Mouse (Mus musculus): ENCODE measurements at regions not wholly inside any gene's neighbourhood (a gene's known extent, or its start where the extent isn't known, plus 50 kb on each side); places are given as distances from the start of the nearest gene placed in this dataset.

DNA sequence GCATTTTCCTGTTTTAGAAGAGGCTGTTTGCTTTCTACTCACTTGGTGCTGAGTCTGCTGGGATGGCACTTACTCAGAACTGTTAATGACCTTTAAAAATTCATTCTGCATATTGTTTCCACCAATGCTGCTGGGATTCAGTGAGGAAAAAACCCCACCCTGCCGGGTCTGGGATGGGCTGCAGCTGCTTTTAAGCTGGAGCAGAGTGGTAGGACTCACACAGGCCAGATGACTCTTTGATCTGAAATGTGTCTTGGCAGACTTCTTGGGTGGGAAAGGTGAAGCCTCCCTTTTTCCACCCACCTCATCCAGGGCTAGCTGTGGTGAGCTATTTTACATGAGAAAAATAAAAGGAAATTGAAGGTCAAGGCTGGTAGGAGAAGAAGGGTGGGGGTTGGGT is 56.4 kb upstream of the Ddhd1 start:
- WGBS = 44% methylated on average over 1 of the region's 1 CpGs
- H3K27ac ChIP-seq (ENCODE audit: insufficient read depth, low read depth, low read length) = no peak overlapping the region
- DNase-seq = no peak
- peaks cover 4% of the 10 kb centered on the region; the same call in 1 of the 2 replicates for H3K4me1 ChIP-seq (ENCODE audit: control insufficient read depth, insufficient read depth, low read length)
- TF ChIP-seq POLR2A (IDR thresholded peaks at IDR 0.05; ENCODE audit: low read depth, low read length) = no peak
- TF ChIP-seq CTCF (conservative IDR thresholded peaks at IDR 0.05; ENCODE audit: insufficient read depth, insufficient read length, low read depth, low read length) = no peak
- H3K27me3 ChIP-seq (replicated peaks; ENCODE audit: control insufficient read depth, insufficient read depth, low read length) = peaks cover 2% of the 10 kb centered on the region; the same call in 1 of the 2 replicates
- no peaks in the 10 kb centered on the region for H3K36me3 ChIP-seq (ENCODE audit: control insufficient read depth, insufficient read depth, low read length)
- H3K4me3 ChIP-seq (ENCODE audit: insufficient read depth, low read depth, low read length) = no peak overlapping the region

DNA sequence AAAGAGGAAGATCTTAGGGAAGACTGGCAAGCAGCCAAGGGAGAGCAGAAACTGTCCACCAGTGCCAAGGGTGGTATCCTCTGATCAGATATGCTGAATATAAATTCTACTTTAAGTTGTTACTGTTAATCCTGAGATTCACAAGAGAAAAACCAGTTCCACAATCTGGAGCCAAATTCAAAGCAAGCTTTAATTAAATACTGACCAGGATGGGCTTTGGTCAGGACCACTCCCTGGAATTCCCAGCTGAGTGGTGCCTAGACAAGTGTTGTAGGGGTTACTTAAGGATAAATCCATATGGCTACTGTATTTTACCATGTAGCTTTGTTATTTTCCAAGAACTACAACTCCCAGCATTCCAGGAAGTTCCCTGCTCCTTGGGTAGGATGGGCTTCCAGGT is 56.8 kb upstream of the Ddhd1 start:
- peaks cover 4% of the 10 kb centered on the region; the same call in 1 of the 2 replicates for H3K4me1 ChIP-seq (ENCODE audit: control insufficient read depth, insufficient read depth, low read length)
- no peaks in the 10 kb centered on the region for H3K36me3 ChIP-seq (ENCODE audit: control insufficient read depth, insufficient read depth, low read length)
- peaks cover 2% of the 10 kb centered on the region; the same call in 1 of the 2 replicates for H3K27me3 ChIP-seq (replicated peaks; ENCODE audit: control insufficient read depth, insufficient read depth, low read length)
- TF ChIP-seq CTCF (conservative IDR thresholded peaks at IDR 0.05; ENCODE audit: insufficient read depth, insufficient read length, low read depth, low read length) (no peak), POLR2A (IDR thresholded peaks at IDR 0.05; ENCODE audit: low read depth, low read length) (no peak)
- H3K27ac ChIP-seq (ENCODE audit: insufficient read depth, low read depth, low read length) = no peak overlapping the region
- no peak for DNase-seq
- no peak overlapping the region for H3K4me3 ChIP-seq (ENCODE audit: insufficient read depth, low read depth, low read length)

DNA sequence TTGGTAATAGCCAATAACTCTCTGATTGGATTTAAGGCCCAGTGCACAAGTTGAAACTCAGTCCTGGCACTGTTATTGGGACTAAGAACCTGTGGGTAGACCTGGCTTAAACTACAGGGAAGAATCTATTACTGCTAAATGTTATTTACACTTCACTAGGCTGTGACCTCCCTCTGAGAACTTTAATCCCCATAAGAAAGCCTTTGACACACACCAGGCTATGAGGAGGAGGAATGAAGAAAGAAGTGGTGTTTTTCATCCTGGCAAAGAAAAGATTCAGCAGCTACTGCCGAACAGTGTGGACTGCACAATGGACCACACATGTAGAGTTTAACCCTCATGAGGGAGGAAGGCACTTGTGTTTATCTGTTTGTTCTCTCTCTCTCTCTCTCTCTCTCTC is 58.2 kb upstream of the Ddhd1 start:
- Histone ChIP-seq H3K4me3 (ENCODE audit: insufficient read depth, low read depth, low read length) (no peak overlapping the region), H3K4me1 (ENCODE audit: control insufficient read depth, insufficient read depth, low read length) (peaks cover 4% of the 10 kb centered on the region; the same call in 1 of the 2 replicates), H3K27me3 (replicated peaks; ENCODE audit: control insufficient read depth, insufficient read depth, low read length) (peaks cover 2% of the 10 kb centered on the region; the same call in 1 of the 2 replicates), H3K27ac (ENCODE audit: insufficient read depth, low read depth, low read length) (no peak overlapping the region), H3K36me3 (ENCODE audit: control insufficient read depth, insufficient read depth, low read length) (no peaks in the 10 kb centered on the region)
- 42% methylated on average over 1 of the region's 1 CpGs for WGBS
- TF ChIP-seq CTCF (conservative IDR thresholded peaks at IDR 0.05; ENCODE audit: insufficient read depth, insufficient read length, low read depth, low read length) = no peak
- no peak for DNase-seq

DNA sequence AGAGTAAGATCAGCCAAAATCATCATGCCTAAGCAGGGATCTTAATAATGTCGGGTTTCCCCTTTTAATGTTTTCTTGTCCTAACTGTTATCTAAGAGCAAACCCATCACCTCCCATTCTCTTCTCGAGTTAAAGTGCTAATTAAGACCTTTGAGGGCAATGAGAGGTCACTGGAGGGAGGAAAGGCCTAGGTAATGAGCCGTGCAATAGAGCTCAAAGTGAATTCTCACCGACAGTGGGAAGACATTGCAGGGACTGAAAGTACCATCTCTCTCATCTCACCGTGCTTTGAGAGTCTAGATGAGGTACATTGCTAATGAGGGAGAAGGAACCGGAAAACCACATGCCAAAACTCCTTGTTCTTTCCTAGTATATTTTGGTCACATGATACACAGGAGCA is 64.9 kb upstream of the Ddhd1 start:
- Histone ChIP-seq H3K4me1 (ENCODE audit: control insufficient read depth, insufficient read depth, low read length) (peaks cover 4% of the 10 kb centered on the region; the same call in 1 of the 2 replicates), H3K4me3 (ENCODE audit: insufficient read depth, low read depth, low read length) (no peak overlapping the region), H3K27ac (ENCODE audit: insufficient read depth, low read depth, low read length) (no peak overlapping the region), H3K27me3 (replicated peaks; ENCODE audit: control insufficient read depth, insufficient read depth, low read length) (no peaks in the 10 kb centered on the region; the same call in 1 of the 2 replicates), H3K36me3 (ENCODE audit: control insufficient read depth, insufficient read depth, low read length) (no peaks in the 10 kb centered on the region)
- no peak for DNase-seq
- 17% methylated on average over 6 of the region's 6 CpGs for WGBS
- TF ChIP-seq CTCF (conservative IDR thresholded peaks at IDR 0.05; ENCODE audit: insufficient read depth, insufficient read length, low read depth, low read length) (no peak), POLR2A (IDR thresholded peaks at IDR 0.05; ENCODE audit: low read depth, low read length) (no peak)

DNA sequence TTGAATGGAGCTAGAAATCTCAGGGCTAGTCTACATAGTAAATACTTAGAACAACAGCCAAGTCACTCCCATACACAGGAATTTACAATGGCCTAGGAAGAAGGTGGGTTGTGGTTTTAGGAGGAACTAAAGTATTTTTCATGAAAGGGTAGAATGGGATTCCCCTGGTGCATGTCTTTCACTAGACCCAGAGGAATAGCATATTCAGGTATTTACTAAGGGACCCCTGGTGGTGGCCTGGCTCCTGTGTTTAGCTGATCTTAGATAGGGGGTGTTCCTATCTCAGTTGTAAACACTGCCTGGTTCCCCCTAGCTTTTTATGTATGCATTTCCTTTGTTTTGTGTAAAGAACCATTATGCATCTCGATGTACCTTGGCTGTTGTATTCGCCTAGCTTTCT is 66.4 kb upstream of the Ddhd1 start:
- 95% methylated on average over 2 of the region's 2 CpGs for WGBS
- H3K36me3 ChIP-seq (ENCODE audit: control insufficient read depth, insufficient read depth, low read length) = no peaks in the 10 kb centered on the region
- H3K27me3 ChIP-seq (replicated peaks; ENCODE audit: control insufficient read depth, insufficient read depth, low read length) = no peaks in the 10 kb centered on the region
- H3K4me1 ChIP-seq (ENCODE audit: control insufficient read depth, insufficient read depth, low read length) = no peaks in the 10 kb centered on the region
- no peak for TF ChIP-seq CTCF (conservative IDR thresholded peaks at IDR 0.05; ENCODE audit: insufficient read depth, insufficient read length, low read depth, low read length)
- no peak for TF ChIP-seq POLR2A (IDR thresholded peaks at IDR 0.05; ENCODE audit: low read depth, low read length)
- H3K4me3 ChIP-seq (ENCODE audit: insufficient read depth, low read depth, low read length) = no peak overlapping the region
- no peak overlapping the region for H3K27ac ChIP-seq (ENCODE audit: insufficient read depth, low read depth, low read length)
- no peak for DNase-seq

DNA sequence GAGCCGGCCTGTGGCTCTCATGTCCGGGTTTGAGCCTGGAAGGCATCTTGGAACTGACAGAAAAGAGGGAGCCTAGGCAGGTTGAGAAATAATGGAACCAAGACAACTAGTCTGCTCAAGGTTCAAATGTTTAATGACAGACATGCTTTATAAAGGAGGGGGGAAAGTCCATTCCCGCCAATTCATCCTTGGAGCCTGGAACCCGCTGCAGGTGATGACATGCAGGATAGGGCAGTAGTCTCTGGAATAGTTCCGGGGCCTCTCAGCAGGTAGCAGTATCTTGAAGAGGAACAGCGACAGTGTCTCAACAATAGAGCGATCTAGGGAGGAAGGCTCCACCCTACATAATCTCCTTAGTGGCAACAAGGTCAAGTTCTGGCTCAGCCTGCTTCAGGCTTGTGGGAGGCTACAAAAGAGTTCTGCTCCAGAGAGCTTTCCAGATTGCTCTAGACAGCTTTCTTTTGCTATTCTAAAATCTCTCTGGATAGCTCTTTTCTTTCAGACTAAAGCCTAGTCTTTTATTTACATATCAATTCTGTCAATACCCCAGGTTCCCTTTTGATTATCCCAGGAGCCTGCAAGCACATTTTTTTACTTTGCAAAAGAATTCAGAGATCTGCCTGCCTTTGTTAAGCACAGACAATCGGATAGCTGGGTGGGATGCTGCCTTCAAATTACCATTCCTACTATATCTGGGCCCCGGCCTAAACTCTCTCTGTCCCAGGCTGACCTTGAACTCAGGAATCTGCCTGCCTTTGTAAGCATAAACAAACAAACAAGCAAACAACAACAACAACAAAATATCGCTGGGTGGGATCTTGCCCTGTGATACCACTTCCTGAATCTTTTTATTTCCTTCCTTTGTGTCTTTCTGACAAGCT is 76.8 kb upstream of the Ddhd1 start:
- TF ChIP-seq CTCF (conservative IDR thresholded peaks at IDR 0.05; ENCODE audit: insufficient read depth, insufficient read length, low read depth, low read length) (no peak), POLR2A (IDR thresholded peaks at IDR 0.05; ENCODE audit: low read depth, low read length) (no peak)
- Histone ChIP-seq H3K4me3 (ENCODE audit: insufficient read depth, low read depth, low read length) (no peak overlapping the region), H3K27me3 (replicated peaks; ENCODE audit: control insufficient read depth, insufficient read depth, low read length) (no peaks in the 10 kb centered on the region), H3K27ac (ENCODE audit: insufficient read depth, low read depth, low read length) (no peak overlapping the region), H3K36me3 (ENCODE audit: control insufficient read depth, insufficient read depth, low read length) (no peaks in the 10 kb centered on the region), H3K4me1 (ENCODE audit: control insufficient read depth, insufficient read depth, low read length) (no peaks in the 10 kb centered on the region)
- no peak for DNase-seq
- 78% methylated on average over 10 of the region's 10 CpGs for WGBS

DNA sequence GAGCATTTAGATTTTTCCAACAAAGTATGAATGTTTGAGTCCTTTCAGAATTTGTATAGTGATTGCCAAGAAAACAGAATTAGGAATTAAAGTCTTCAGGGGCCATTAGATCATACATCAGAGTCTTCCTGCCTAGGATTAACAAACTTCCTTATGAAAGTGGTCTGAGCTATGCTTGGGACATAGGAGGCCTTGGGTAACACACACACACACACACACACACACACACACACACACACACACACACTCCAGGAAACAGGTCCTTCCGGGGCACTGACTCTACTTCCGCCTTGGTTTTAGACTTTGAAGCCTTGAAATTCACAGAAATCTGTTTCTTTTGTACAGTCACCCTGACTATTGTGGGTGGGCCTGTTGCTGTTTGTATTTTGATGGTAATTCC is 80.0 kb upstream of the Ddhd1 start:
- TF ChIP-seq POLR2A (IDR thresholded peaks at IDR 0.05; ENCODE audit: low read depth, low read length) (no peak), CTCF (conservative IDR thresholded peaks at IDR 0.05; ENCODE audit: insufficient read depth, insufficient read length, low read depth, low read length) (no peak)
- 73% methylated on average over 2 of the region's 2 CpGs for WGBS

More for the DNA sequence above, 80.0 kb upstream of the Ddhd1 start:
- Histone ChIP-seq H3K4me1 (ENCODE audit: control insufficient read depth, insufficient read depth, low read length) (no peaks in the 10 kb centered on the region), H3K27me3 (replicated peaks; ENCODE audit: control insufficient read depth, insufficient read depth, low read length) (no peaks in the 10 kb centered on the region), H3K36me3 (ENCODE audit: control insufficient read depth, insufficient read depth, low read length) (no peaks in the 10 kb centered on the region), H3K27ac (ENCODE audit: insufficient read depth, low read depth, low read length) (no peak overlapping the region), H3K4me3 (ENCODE audit: insufficient read depth, low read depth, low read length) (no peak overlapping the region)
- DNase-seq = no peak

Data from kidney, adult 2 months (tissue).